Mouse (Mus musculus) MEL (cell line): ENCODE results near the gene D030056L22Rik.

ENCODE experiments used
- BHLHE40 ChIP-seq: IDR thresholded peaks from 2 replicates; pipeline ENCODE4 v1.6.1; 2012; ENCODE audit warnings: low read depth, mild to moderate bottlenecking, inconsistent platforms, low read length, improper control_type of control experiment, borderline replicate concordance
- CHD1 ChIP-seq: IDR thresholded peaks from 2 replicates; pipeline ENCODE4 v1.6.1; 2012; ENCODE audit warnings: low read depth, mild to moderate bottlenecking, inconsistent platforms, low read length, improper control_type of control experiment
- CTCF ChIP-seq, 3 experiments: IDR thresholded peaks in 2 of 3; conservative IDR thresholded peaks in 1 of 3; 2 replicates each; pipeline ENCODE4 v1.5.1; 2011 to 2012; ENCODE audit warnings: low read length in 3 of 3, low read depth in 2 of 3, mild to moderate bottlenecking in 2 of 3, improper control_type of control experiment in 1 of 3, inconsistent platforms in 1 of 3, mixed read lengths in 1 of 3, moderate library complexity in 1 of 3; ENCODE audit not compliant: control insufficient read depth in 1 of 3, insufficient read depth in 1 of 3, poor library complexity in 1 of 3, severe bottlenecking in 1 of 3
- E2F4 ChIP-seq: IDR thresholded peaks from 2 replicates; pipeline ENCODE4 v1.6.1; 2011; ENCODE audit warnings: low read depth, low read length, improper control_type of control experiment, borderline replicate concordance
- ETS1 ChIP-seq: IDR thresholded peaks from 2 replicates; pipeline ENCODE4 v1.6.1; 2012; ENCODE audit warnings: low read depth, mild to moderate bottlenecking, inconsistent platforms, low read length, improper control_type of control experiment, moderate library complexity
- KAT2A ChIP-seq: conservative IDR thresholded peaks from 2 replicates; pipeline ENCODE4 v1.6.1; 2012; ENCODE audit warnings: low read depth, low read length, improper control_type of control experiment, inconsistent platforms
- MAZ ChIP-seq: IDR thresholded peaks from 2 replicates; pipeline ENCODE4 v1.6.1; 2012; ENCODE audit warnings: low read depth, mild to moderate bottlenecking, inconsistent platforms, low read length, improper control_type of control experiment
- MYC ChIP-seq: IDR thresholded peaks from 2 replicates; pipeline ENCODE4 v1.6.1; 2011; ENCODE audit warnings: low read depth, mild to moderate bottlenecking, low read length, improper control_type of control experiment, moderate library complexity
- NRF1 ChIP-seq: IDR thresholded peaks from 2 replicates; pipeline ENCODE4 v1.6.1; 2014; ENCODE audit warnings: low read depth, mild to moderate bottlenecking, inconsistent platforms, low read length, improper control_type of control experiment, moderate library complexity; ENCODE audit not compliant: poor library complexity, insufficient read depth, severe bottlenecking
- POLR2A ChIP-seq, 2 experiments: IDR thresholded peaks; 2 replicates each; pipeline ENCODE4 v1.6.1; 2011 to 2012; ENCODE audit warnings: low read length in 2 of 2, mild to moderate bottlenecking in 2 of 2, control low read depth in 1 of 2, improper control_type of control experiment in 1 of 2, low read depth in 1 of 2, moderate library complexity in 1 of 2; ENCODE audit not compliant: control insufficient read depth in 1 of 2, insufficient read depth in 1 of 2, poor library complexity in 1 of 2
- TBP ChIP-seq: IDR thresholded peaks from 2 replicates; pipeline ENCODE4 v1.8.0; 2011; ENCODE audit warnings: low read depth, low read length, improper control_type of control experiment
- TCF12 ChIP-seq: IDR thresholded peaks from 2 replicates; pipeline ENCODE4 v1.6.1; 2014; ENCODE audit warnings: low read depth, mild to moderate bottlenecking, inconsistent platforms, low read length, improper control_type of control experiment, moderate library complexity
- USF1 ChIP-seq: IDR thresholded peaks from 2 replicates; pipeline ENCODE4 v1.6.1; 2014; ENCODE audit warnings: low read depth, mild to moderate bottlenecking, inconsistent platforms, low read length, improper control_type of control experiment, moderate library complexity
- ZKSCAN1 ChIP-seq: IDR thresholded peaks from 2 replicates; pipeline ENCODE4 v1.6.1; 2012; ENCODE audit warnings: low read depth, mild to moderate bottlenecking, inconsistent platforms, low read length, improper control_type of control experiment, moderate library complexity

- no peak for TF ChIP-seq POLR2A (IDR thresholded peaks at IDR 0.05; ENCODE audit: control insufficient read depth in 1 of 2, insufficient read depth in 1 of 2, low read depth in 1 of 2, low read length in 2 of 2, poor library complexity in 1 of 2)
- peak; percentile 58; the same call in 1 of the 2 replicates for TF ChIP-seq USF1
- no peak for TF ChIP-seq CTCF (IDR thresholded peaks at IDR 0.05 in 2 of 3, conservative IDR thresholded peaks at IDR 0.05 in 1 of 3; ENCODE audit: control insufficient read depth in 1 of 3, insufficient read depth in 1 of 3, low read depth in 2 of 3, low read length in 3 of 3, poor library complexity in 1 of 3, severe bottlenecking in 1 of 3)
- TF ChIP-seq ETS1: no peak
- no peak for TF ChIP-seq E2F4
- TF ChIP-seq TBP: no peak
- TF ChIP-seq TCF12: no peak
- no peak for TF ChIP-seq CHD1
- TF ChIP-seq MAZ: no peak
- TF ChIP-seq KAT2A: no peak
- no peak for TF ChIP-seq MYC
- TF ChIP-seq NRF1: no peak
- no peak for TF ChIP-seq BHLHE40
- no peak for TF ChIP-seq ZKSCAN1
Observed at GRCm38 (mm10) chr19:18758269-18758668, 45.3 kb downstream of the D030056L22Rik start.
